Mouse (Mus musculus) neural tube, embryonic 14.5 days (tissue): ENCODE results near the gene Paxip1. TPM values are rescaled to one million over a fixed set of nuclear protein-coding genes. Genes with fewer than 3 reads are reported as not detected.

Experiments used
- ATAC-seq: fragments of 200-750 bp; cut with Nextera tagmentation; 2 replicates; pipeline ENCODE4 v1.8.0; 2017; ENCODE audit warnings: low read depth, mild to moderate bottlenecking, moderate TSS enrichment, moderate library complexity
- H3K27ac ChIP-seq: fragments of 300-500 bp; sonication (generic); 2 replicates; pipeline ENCODE4 v1.5.1; 2014; ENCODE audit warnings: low read depth, mild to moderate bottlenecking, control low read depth, low read length, moderate library complexity, mixed read lengths
- H3K27me3 ChIP-seq: fragments of 300-500 bp; sonication (generic); 2 replicates; pipeline ENCODE4 v1.6.1; 2014; ENCODE audit warnings: low read length; ENCODE audit not compliant: control insufficient read depth, insufficient read depth
- H3K36me3 ChIP-seq: fragments of 300-500 bp; sonication (generic); 2 replicates; pipeline ENCODE4 v1.6.1; 2014; ENCODE audit warnings: low read length, mixed read lengths; ENCODE audit not compliant: control insufficient read depth, insufficient read depth
- H3K4me1 ChIP-seq: fragments of 300-500 bp; sonication (generic); 2 replicates; pipeline ENCODE4 v1.6.1; 2014; ENCODE audit warnings: low read length; ENCODE audit not compliant: control insufficient read depth, insufficient read depth
- H3K4me2 ChIP-seq: fragments of 300-500 bp; sonication (generic); 2 replicates; pipeline ENCODE4 v1.6.1; 2014; ENCODE audit warnings: mild to moderate bottlenecking, low read depth, low read length, control low read depth
- H3K4me3 ChIP-seq: fragments of 300-500 bp; sonication (generic); 2 replicates; pipeline ENCODE4 v1.5.1; 2014; ENCODE audit warnings: low read depth, low read length, control low read depth, mixed read lengths
- H3K9ac ChIP-seq: fragments of 300-500 bp; sonication (generic); replicated peaks from 2 replicates; pipeline ENCODE4 v1.6.1; 2014; ENCODE audit warnings: low read depth, mild to moderate bottlenecking, control low read depth, low read length, mixed read lengths
- H3K9me3 ChIP-seq: fragments of 300-500 bp; sonication (generic); 2 replicates; pipeline ENCODE4 v1.6.1; 2016; ENCODE audit warnings: low read length; ENCODE audit not compliant: control insufficient read depth
- WGBS: fragments of 180-500 bp; shearing (Covaris S2); extraction: QIAGEN DNeasy Blood & Tissue Kit; methylation state at CpG from one replicate; pipeline ENCODE4 v1.1.7; 2014; 5-methylcytosine and 5-hydroxymethylcytosine counted together
- polyA plus RNA-seq: library from polyadenylated mRNA; unstranded; fragments of >200 nt; fragmentation: Nextera tagmentation; extraction: Ambion mirVana; gene quantifications from 2 replicates; pipeline ENCODE4 v1.2.1, GENCODE M21; 2014

The Paxip1 gene
- polyA plus RNA-seq, 1 experiment from 2014 or later, result 27.3 TPM

DNA sequence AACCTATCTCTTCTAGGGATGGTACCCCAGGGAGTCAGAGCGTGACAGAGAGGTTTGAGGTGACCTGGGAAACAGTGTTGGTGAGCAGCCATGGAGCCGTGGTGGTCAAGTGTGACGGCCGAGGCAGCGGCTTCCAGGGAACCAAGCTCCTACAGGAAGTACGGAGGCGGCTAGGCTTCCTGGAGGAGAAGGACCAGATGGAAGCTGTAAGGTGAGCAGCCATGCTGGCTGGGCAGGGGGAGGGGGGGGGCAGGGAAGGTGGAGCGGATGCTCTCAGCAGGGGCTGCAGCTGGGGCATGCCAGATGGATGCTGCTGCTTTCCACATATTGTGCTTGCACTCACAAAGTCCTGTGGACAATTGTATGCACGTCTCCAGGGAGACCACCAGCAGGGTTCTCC is 77.1 kb downstream of the Paxip1 start:
- Histone ChIP-seq H3K36me3 (no peaks in the 10 kb centered on the region), H3K9ac (no peak overlapping the region), H3K9me3 (no peaks in the 10 kb centered on the region), H3K27me3 (no peaks in the 10 kb centered on the region), H3K4me3 (no peak overlapping the region), H3K4me1 (no peaks in the 10 kb centered on the region), H3K27ac (no peak overlapping the region), H3K4me2 (no peak overlapping the region)
- no peak for ATAC-seq
- WGBS, result 63% methylated on average over 9 of the region's 9 CpGs

DNA sequence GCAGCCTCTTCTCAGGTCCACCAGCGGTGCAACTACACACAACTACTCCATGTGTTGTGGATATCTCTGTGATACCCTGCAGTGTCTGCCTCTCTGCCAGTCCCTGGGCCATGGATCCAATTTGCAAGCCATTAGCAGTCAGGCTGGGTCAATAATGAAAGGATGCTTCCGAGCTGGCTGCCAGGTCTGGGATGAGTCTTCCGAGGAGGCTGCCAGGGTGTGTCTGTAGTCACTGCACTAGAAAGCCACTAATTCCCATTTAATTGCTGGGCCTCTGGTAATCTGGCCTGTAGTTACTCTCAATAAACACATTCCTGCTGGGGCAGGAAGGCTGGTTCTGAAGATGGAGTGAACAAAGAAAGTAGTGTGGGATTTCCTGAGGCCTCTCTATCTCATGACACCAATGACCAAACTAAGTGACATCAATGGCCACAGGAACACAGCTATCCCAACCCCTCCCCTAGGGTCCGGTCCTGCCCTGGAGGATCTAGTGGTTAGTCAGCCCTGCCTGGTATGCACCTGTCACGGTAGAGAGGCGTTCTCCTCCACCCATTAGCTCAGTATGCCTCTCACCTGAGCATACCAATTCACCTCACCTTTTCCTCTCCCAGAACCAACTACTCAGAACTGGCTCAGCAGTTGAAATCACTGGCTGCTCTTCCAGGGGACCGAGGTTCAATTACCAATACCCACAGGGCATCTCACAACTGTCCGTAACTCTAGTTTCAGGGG is 79.9 kb downstream of the Paxip1 start:
- no peak overlapping the region for H3K9ac ChIP-seq
- no peak overlapping the region for H3K4me2 ChIP-seq
- no peak overlapping the region for H3K4me3 ChIP-seq
- no peak for ATAC-seq
- no peak overlapping the region for H3K27ac ChIP-seq
- WGBS, result 47% methylated on average over 8 of the region's 8 CpGs
- H3K27me3 ChIP-seq, result no peaks in the 10 kb centered on the region
- H3K4me1 ChIP-seq, result no peaks in the 10 kb centered on the region
- H3K36me3 ChIP-seq, result no peaks in the 10 kb centered on the region
- no peaks in the 10 kb centered on the region for H3K9me3 ChIP-seq

DNA sequence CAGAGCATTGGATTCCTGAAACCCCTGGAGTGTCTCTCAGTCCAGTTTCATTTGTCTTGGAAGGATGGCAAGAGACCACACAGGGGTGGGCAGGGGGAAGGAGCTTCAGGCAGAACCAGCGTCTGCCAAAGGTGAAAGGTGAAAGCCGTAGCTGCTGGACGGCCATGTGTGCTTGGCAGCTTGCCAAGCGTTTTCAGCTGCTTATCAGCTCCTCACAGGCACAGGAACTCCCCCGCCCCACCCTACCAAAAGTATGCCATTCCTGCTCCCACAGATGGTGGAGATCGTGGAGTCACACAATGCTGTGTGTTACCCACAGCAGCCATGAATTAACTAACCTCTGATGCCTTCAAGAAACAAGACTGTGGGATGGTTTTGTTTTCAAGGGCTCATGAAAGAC is 83.3 kb downstream of the Paxip1 start:
- no peaks in the 10 kb centered on the region for H3K36me3 ChIP-seq
- H3K4me3 ChIP-seq, result no peak overlapping the region
- no peak overlapping the region for H3K27ac ChIP-seq
- no peak for ATAC-seq
- no peaks in the 10 kb centered on the region for H3K4me1 ChIP-seq
- no peaks in the 10 kb centered on the region for H3K9me3 ChIP-seq
- no peak overlapping the region for H3K9ac ChIP-seq
- H3K27me3 ChIP-seq, result no peaks in the 10 kb centered on the region
- 42% methylated on average over 6 of the region's 6 CpGs for WGBS
- H3K4me2 ChIP-seq, result no peak overlapping the region

DNA sequence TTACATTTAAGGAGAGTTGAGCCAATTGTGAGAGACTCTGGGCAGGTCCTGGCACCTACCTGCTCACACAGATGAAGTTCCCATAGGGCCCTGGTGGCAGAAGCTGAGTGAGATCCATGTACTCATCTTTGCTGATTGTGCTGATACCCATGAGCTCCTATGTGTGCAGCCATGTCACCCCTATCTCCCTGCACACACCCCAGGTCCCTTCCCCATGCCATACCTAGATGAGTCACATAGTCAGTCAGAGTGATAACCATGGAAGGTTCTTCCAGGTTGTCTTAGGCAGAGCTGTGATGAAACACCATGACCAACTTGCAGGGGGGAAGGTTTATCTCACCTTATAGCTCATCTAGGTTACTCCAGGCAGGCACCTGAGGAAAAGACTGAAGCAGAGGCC is 84.2 kb downstream of the Paxip1 start:
- Histone ChIP-seq H3K27ac (no peak overlapping the region), H3K9me3 (no peaks in the 10 kb centered on the region), H3K4me2 (no peak overlapping the region), H3K4me3 (no peak overlapping the region), H3K36me3 (no peaks in the 10 kb centered on the region), H3K4me1 (no peaks in the 10 kb centered on the region), H3K9ac (no peak overlapping the region), H3K27me3 (no peaks in the 10 kb centered on the region)
- ATAC-seq, result no peak

DNA sequence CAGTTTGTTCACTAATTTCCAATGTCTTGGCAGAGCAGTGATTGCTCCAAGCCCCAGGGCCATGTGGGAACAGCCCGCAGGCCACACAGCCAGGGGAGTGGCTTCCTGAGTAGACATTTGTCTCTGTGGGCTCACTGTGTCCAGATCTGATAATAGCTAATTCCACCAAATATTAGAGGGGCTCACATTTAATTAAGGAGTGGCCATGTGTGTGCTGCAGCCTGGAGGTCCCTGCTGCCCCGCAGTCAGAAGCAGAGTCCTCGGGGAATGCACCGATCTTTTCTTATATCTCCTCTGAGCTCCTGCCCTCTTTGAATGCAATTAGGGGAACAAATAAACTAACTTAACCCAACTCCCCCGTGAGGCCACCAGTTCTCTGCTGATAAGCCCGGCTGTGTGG is 84.9 kb downstream of the Paxip1 start:
- whole genome bisulfite sequencing, result 52% methylated on average over 6 of the region's 6 CpGs
- no peak overlapping the region for H3K4me3 ChIP-seq
- H3K9ac ChIP-seq, result no peak overlapping the region
- H3K27me3 ChIP-seq, result no peaks in the 10 kb centered on the region
- no peaks in the 10 kb centered on the region for H3K36me3 ChIP-seq
- no peak overlapping the region for H3K27ac ChIP-seq
- no peak for ATAC-seq
- no peak overlapping the region for H3K4me2 ChIP-seq
- no peaks in the 10 kb centered on the region for H3K4me1 ChIP-seq
- no peaks in the 10 kb centered on the region for H3K9me3 ChIP-seq

DNA sequence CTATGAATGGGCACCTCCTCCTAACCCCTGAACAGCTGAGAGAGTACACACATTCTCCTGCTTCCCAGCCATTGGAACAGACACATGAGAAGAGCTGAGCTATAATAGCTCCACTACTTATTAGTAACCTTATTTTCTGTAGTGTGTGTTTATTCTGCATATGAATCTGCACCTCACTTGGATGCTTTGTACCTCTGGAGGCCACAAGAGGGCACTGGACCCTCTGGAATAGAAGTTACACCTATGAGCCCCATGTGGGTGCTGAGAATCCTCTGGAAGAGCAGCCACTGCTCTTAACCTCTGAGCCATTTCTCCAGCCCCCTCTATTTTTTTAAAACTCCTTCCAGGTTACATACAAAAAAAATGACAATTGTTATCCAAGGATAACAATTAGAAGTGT is 86.5 kb downstream of the Paxip1 start:
- Histone ChIP-seq H3K27ac (no peak overlapping the region), H3K4me3 (no peak overlapping the region), H3K36me3 (no peaks in the 10 kb centered on the region), H3K4me2 (no peak overlapping the region), H3K9me3 (no peaks in the 10 kb centered on the region), H3K9ac (no peak overlapping the region), H3K4me1 (no peaks in the 10 kb centered on the region), H3K27me3 (no peaks in the 10 kb centered on the region)
- ATAC-seq, result no peak

DNA sequence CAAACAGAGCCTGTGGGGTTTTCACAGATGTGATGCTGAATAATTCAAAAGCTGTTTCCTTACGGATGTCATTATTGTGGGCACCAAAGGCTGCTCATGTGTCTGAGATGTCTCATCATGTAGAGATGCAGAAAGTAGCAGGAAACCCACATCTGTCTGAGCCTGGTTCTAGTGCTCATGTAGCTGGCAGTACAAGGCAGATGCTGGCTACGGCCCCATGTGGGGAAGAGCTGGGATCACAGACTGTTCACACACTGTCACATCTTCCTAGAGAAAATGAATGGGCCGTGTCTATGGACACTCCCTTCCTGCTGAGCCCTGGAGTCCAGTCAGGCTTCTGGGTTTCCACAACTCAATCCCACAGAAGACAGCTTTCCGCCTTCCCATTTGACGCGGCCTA is 89.0 kb downstream of the Paxip1 start:
- Histone ChIP-seq H3K27me3 (no peaks in the 10 kb centered on the region), H3K9ac (no peak overlapping the region), H3K9me3 (no peaks in the 10 kb centered on the region), H3K36me3 (no peaks in the 10 kb centered on the region), H3K27ac (no peak overlapping the region), H3K4me1 (no peaks in the 10 kb centered on the region), H3K4me3 (no peak overlapping the region), H3K4me2 (no peak overlapping the region)
- ATAC-seq, result peak; percentile 33; the same call in 1 of the 2 replicates
- 71% methylated on average over 6 of the region's 6 CpGs for WGBS

Other genes with a start within 250 kb of the Paxip1 start
- 1.2 and 1.6 TPM in 2 replicates for gene Htr5a, start 50.5 kb upstream of the Paxip1 start, polyA plus RNA-seq